Mouse (Mus musculus): ENCODE data around the gene Tbx5. TPM values are rescaled to one million over a fixed set of nuclear protein-coding genes. Genes with fewer than 3 reads are reported as not detected.

Tbx5 gene
- total and polyA plus RNA-seq, 3 experiments = not detected

- Histone ChIP-seq H3K27ac (ENCODE audit: control insufficient read depth, low read depth, low read length) (no peak overlapping the region), H3K9me3 (replicated peaks; ENCODE audit: insufficient read depth, low read length) (no peaks in the 10 kb centered on the region), H3K27me3 (ENCODE audit: control insufficient read depth in 1 of 2, insufficient read depth in 2 of 2, low read length in 2 of 2) (no peaks in the 10 kb centered on the region), H3K4me1 (ENCODE audit: control insufficient read depth in 1 of 2, insufficient read depth in 2 of 2, low read length in 2 of 2) (no peaks in the 10 kb centered on the region), H3K36me3 (ENCODE audit: control insufficient read depth in 1 of 2, insufficient read depth in 2 of 2, low read length in 2 of 2) (no peaks in the 10 kb centered on the region), H3K9ac (ENCODE audit: control insufficient read depth, low read depth, low read length, poor library complexity, severe bottlenecking) (no peak overlapping the region), H3K79me2 (ENCODE audit: control insufficient read depth, insufficient read depth, low read length, poor library complexity) (no peaks in the 10 kb centered on the region), H3K4me3 (ENCODE audit: control insufficient read depth in 1 of 2, insufficient read depth in 1 of 2, low read depth in 2 of 2, low read length in 2 of 2) (no peak overlapping the region)
- no peak for DNase-seq (ENCODE audit: low read depth, low spot score)
- no peak for TF ChIP-seq NRF1 (IDR thresholded peaks at IDR 0.05; ENCODE audit: insufficient read depth, low read depth, low read length, poor library complexity, severe bottlenecking)
- no peak for TF ChIP-seq ETS1 (IDR thresholded peaks at IDR 0.05; ENCODE audit: low read depth, low read length)
- TF ChIP-seq UBTF (IDR thresholded peaks at IDR 0.05; ENCODE audit: borderline replicate concordance, insufficient read depth, low read depth, low read length) = no peak
- TF ChIP-seq CHD1 (IDR thresholded peaks at IDR 0.05; ENCODE audit: low read depth, low read length) = no peak
- TF ChIP-seq HCFC1 (IDR thresholded peaks at IDR 0.05; ENCODE audit: low read depth, low read length) = no peak
- TF ChIP-seq RAD21 (IDR thresholded peaks at IDR 0.05; ENCODE audit: low read depth, low read length) = no peak
- TF ChIP-seq USF2 (IDR thresholded peaks at IDR 0.05; ENCODE audit: borderline replicate concordance in 1 of 2, insufficient read depth in 1 of 2, low read depth in 1 of 2, low read length in 2 of 2) = no peak
- TF ChIP-seq ZMIZ1 (IDR thresholded peaks at IDR 0.05; ENCODE audit: low read depth, low read length) = no peak
Measured at GRCm38 (mm10) chr5:119827341-119827740, 5.1 kb upstream of the Tbx5 start.

- no peak for TF ChIP-seq SIN3A (IDR thresholded peaks at IDR 0.05; ENCODE audit: low read length)
- Histone ChIP-seq H3K4me3 (ENCODE audit: control insufficient read depth in 1 of 2, insufficient read depth in 1 of 2, low read depth in 2 of 2, low read length in 2 of 2) (no peak overlapping the region), H3K27ac (ENCODE audit: control insufficient read depth, low read depth, low read length) (no peak overlapping the region), H3K79me2 (ENCODE audit: control insufficient read depth, insufficient read depth, low read length, poor library complexity) (no peaks in the 10 kb centered on the region), H3K4me1 (ENCODE audit: control insufficient read depth in 1 of 2, insufficient read depth in 2 of 2, low read length in 2 of 2) (no peaks in the 10 kb centered on the region), H3K27me3 (ENCODE audit: control insufficient read depth in 1 of 2, insufficient read depth in 2 of 2, low read length in 2 of 2) (no peaks in the 10 kb centered on the region), H3K36me3 (ENCODE audit: control insufficient read depth in 1 of 2, insufficient read depth in 2 of 2, low read length in 2 of 2) (no peaks in the 10 kb centered on the region), H3K9ac (ENCODE audit: control insufficient read depth, low read depth, low read length, poor library complexity, severe bottlenecking) (no peak overlapping the region), H3K9me3 (replicated peaks; ENCODE audit: insufficient read depth, low read length) (no peaks in the 10 kb centered on the region)
- DNase-seq (ENCODE audit: low read depth, low spot score) = no peak
Measured at GRCm38 (mm10) chr5:119830611-119831010, 1.9 kb upstream of the Tbx5 start.

GRCm38 (mm10) chr5:119831201-119831771, 1.2 kb upstream of the Tbx5 start:
- H3K9ac ChIP-seq (ENCODE audit: control insufficient read depth, low read depth, low read length, poor library complexity, severe bottlenecking) = no peak overlapping the region
- TF ChIP-seq ZMIZ1 (IDR thresholded peaks at IDR 0.05; ENCODE audit: low read depth, low read length) = no peak
- no peak for TF ChIP-seq POLR2AphosphoS2 (IDR thresholded peaks at IDR 0.05; ENCODE audit: low read length)
- no peak for TF ChIP-seq NELFE (IDR thresholded peaks at IDR 0.05; ENCODE audit: low read depth, low read length)
- TF ChIP-seq SIN3A (IDR thresholded peaks at IDR 0.05; ENCODE audit: low read length) = no peak
- no peak for TF ChIP-seq TAL1 (IDR thresholded peaks at IDR 0.05; ENCODE audit: low read length)
- TF ChIP-seq USF1 (IDR thresholded peaks at IDR 0.05; ENCODE audit: low read depth, low read length) = no peak
- no peaks in the 10 kb centered on the region for H3K9me3 ChIP-seq (replicated peaks; ENCODE audit: insufficient read depth, low read length)
- no peak overlapping the region for H3K27ac ChIP-seq (ENCODE audit: control insufficient read depth, low read depth, low read length)
- no peaks in the 10 kb centered on the region for H3K36me3 ChIP-seq (ENCODE audit: control insufficient read depth in 1 of 2, insufficient read depth in 2 of 2, low read length in 2 of 2)
- no peak for DNase-seq (ENCODE audit: low read depth, low spot score)
- H3K4me1 ChIP-seq (ENCODE audit: control insufficient read depth in 1 of 2, insufficient read depth in 2 of 2, low read length in 2 of 2) = no peaks in the 10 kb centered on the region
- H3K27me3 ChIP-seq (ENCODE audit: control insufficient read depth in 1 of 2, insufficient read depth in 2 of 2, low read length in 2 of 2) = no peaks in the 10 kb centered on the region
- H3K79me2 ChIP-seq (ENCODE audit: control insufficient read depth, insufficient read depth, low read length, poor library complexity) = no peaks in the 10 kb centered on the region
- H3K4me3 ChIP-seq (ENCODE audit: control insufficient read depth in 1 of 2, insufficient read depth in 1 of 2, low read depth in 2 of 2, low read length in 2 of 2) = no peak overlapping the region
